Mouse (Mus musculus): ENCODE results near the gene Tmem192. TPM values are rescaled to one million over a fixed set of nuclear protein-coding genes. Genes with fewer than 3 reads are reported as not detected.

Tmem192 gene
- 13.1 and 13.2 TPM in 2 replicates for total RNA-seq (2012; rRNA removed)

GRCm38 (mm10) chr8:64946820-64947697, at the start of gene Tmem192:
Gene Tmem192 (plus strand): TSS chr8:64947185.
- TF ChIP-seq ZC3H11A (IDR thresholded peaks at IDR 0.05; ENCODE audit: borderline replicate concordance, low read depth, low read length): no peak
- Histone ChIP-seq H3K4me1 (ENCODE audit: control insufficient read depth in 2 of 2, insufficient read depth in 2 of 2, low read length in 2 of 2, poor library complexity in 1 of 2) (peaks cover 2 to 7% of the 10 kb centered on the region in 2 experiments; a peak in 2 of 4 replicates), H3K9me3 (ENCODE audit: control insufficient read depth, insufficient read depth, low read depth, low read length) (no peaks in the 10 kb centered on the region), H3K9ac (ENCODE audit: insufficient read depth, low read depth, low read length, poor library complexity, severe bottlenecking) (peak within 1 kb of the TSS; percentile 87), H3K36me3 (ENCODE audit: control insufficient read depth, insufficient read depth, low read length, poor library complexity, severe bottlenecking) (no peaks in the 10 kb centered on the region), H3K27ac (ENCODE audit: insufficient read depth, low read depth, low read length, poor library complexity, severe bottlenecking) (peak within 1 kb of the TSS; percentile 11; the same call in 1 of the 2 replicates), H3K4me3 (ENCODE audit: insufficient read depth in 1 of 2, low read depth in 1 of 2, low read length in 2 of 2, poor library complexity in 1 of 2, severe bottlenecking in 1 of 2) (peak within 1 kb of the TSS; percentile 83 to 92)
- DNase-seq (ENCODE audit: low read depth, low spot score): peak; percentile 70
- in situ Hi-C loops (cut with MboI; ENCODE audit: low sequenced_read_pairs in 2 of 2, unreplicated experiment in 2 of 2): loop anchor here in 1 of 2 experiments (10.0 kb wide), 1 partner anchor 332 kb away; no protein-coding TSS in a partner anchor

- no peaks in the 10 kb centered on the region for H3K4me1 ChIP-seq (ENCODE audit: control insufficient read depth in 2 of 2, insufficient read depth in 2 of 2, low read length in 2 of 2, poor library complexity in 1 of 2)
- H3K9me3 ChIP-seq (ENCODE audit: control insufficient read depth, insufficient read depth, low read depth, low read length): no peaks in the 10 kb centered on the region
- no peaks in the 10 kb centered on the region for H3K36me3 ChIP-seq (ENCODE audit: control insufficient read depth, insufficient read depth, low read length, poor library complexity, severe bottlenecking)
- H3K27ac ChIP-seq (ENCODE audit: insufficient read depth, low read depth, low read length, poor library complexity, severe bottlenecking): no peak overlapping the region
- no peak overlapping the region for H3K9ac ChIP-seq (ENCODE audit: insufficient read depth, low read depth, low read length, poor library complexity, severe bottlenecking)
- DNase-seq (ENCODE audit: low read depth, low spot score): no peak
- in situ Hi-C loops (cut with MboI; ENCODE audit: low sequenced_read_pairs in 2 of 2, unreplicated experiment in 2 of 2): no loop called here
- TF ChIP-seq MAFK (IDR thresholded peaks at IDR 0.05; ENCODE audit: insufficient read depth, low read depth, low read length) (no peak), ZNF384 (IDR thresholded peaks at IDR 0.05; ENCODE audit: low read depth, low read length) (no peak), CHD2 (IDR thresholded peaks at IDR 0.05; ENCODE audit: low read depth, low read length) (no peak), HCFC1 (IDR thresholded peaks at IDR 0.05; ENCODE audit: borderline replicate concordance, insufficient read depth, low read length) (no peak), ZC3H11A (IDR thresholded peaks at IDR 0.05; ENCODE audit: borderline replicate concordance, low read depth, low read length) (no peak)
- H3K4me3 ChIP-seq (ENCODE audit: insufficient read depth in 1 of 2, low read depth in 1 of 2, low read length in 2 of 2, poor library complexity in 1 of 2, severe bottlenecking in 1 of 2): no peak overlapping the region
Measured at GRCm38 (mm10) chr8:64898710-64899109, 48.3 kb upstream of the Tmem192 start.

- H3K9me3 ChIP-seq (ENCODE audit: control insufficient read depth, insufficient read depth, low read depth, low read length): no peaks in the 10 kb centered on the region
- TF ChIP-seq ZC3H11A (IDR thresholded peaks at IDR 0.05; ENCODE audit: borderline replicate concordance, low read depth, low read length): no peak
- TF ChIP-seq ZNF384 (IDR thresholded peaks at IDR 0.05; ENCODE audit: low read depth, low read length): no peak
- TF ChIP-seq MAFK (IDR thresholded peaks at IDR 0.05; ENCODE audit: insufficient read depth, low read depth, low read length): no peak
- no peak for TF ChIP-seq HCFC1 (IDR thresholded peaks at IDR 0.05; ENCODE audit: borderline replicate concordance, insufficient read depth, low read length)
- no peak for TF ChIP-seq CHD2 (IDR thresholded peaks at IDR 0.05; ENCODE audit: low read depth, low read length)
Measured at GRCm38 (mm10) chr8:64900645-64901044, 46.3 kb upstream of the Tmem192 start.

GRCm38 (mm10) chr8:64901527-64902156, 45.3 kb upstream of the Tmem192 start:
- H3K36me3 ChIP-seq (ENCODE audit: control insufficient read depth, insufficient read depth, low read length, poor library complexity, severe bottlenecking): no peaks in the 10 kb centered on the region
- H3K9ac ChIP-seq (ENCODE audit: insufficient read depth, low read depth, low read length, poor library complexity, severe bottlenecking): no peak overlapping the region
- H3K27ac ChIP-seq (ENCODE audit: insufficient read depth, low read depth, low read length, poor library complexity, severe bottlenecking): no peak overlapping the region
- in situ Hi-C loops (cut with MboI; ENCODE audit: low sequenced_read_pairs in 2 of 2, unreplicated experiment in 2 of 2): no loop called here
- no peaks in the 10 kb centered on the region for H3K4me1 ChIP-seq (ENCODE audit: control insufficient read depth in 2 of 2, insufficient read depth in 2 of 2, low read length in 2 of 2, poor library complexity in 1 of 2)
- DNase-seq (ENCODE audit: low read depth, low spot score): no peak
- TF ChIP-seq CHD2 (IDR thresholded peaks at IDR 0.05; ENCODE audit: low read depth, low read length) (no peak), ZNF384 (IDR thresholded peaks at IDR 0.05; ENCODE audit: low read depth, low read length) (no peak), HCFC1 (IDR thresholded peaks at IDR 0.05; ENCODE audit: borderline replicate concordance, insufficient read depth, low read length) (no peak), MAFK (IDR thresholded peaks at IDR 0.05; ENCODE audit: insufficient read depth, low read depth, low read length) (no peak), ZC3H11A (IDR thresholded peaks at IDR 0.05; ENCODE audit: borderline replicate concordance, low read depth, low read length) (no peak)
- H3K4me3 ChIP-seq (ENCODE audit: insufficient read depth in 1 of 2, low read depth in 1 of 2, low read length in 2 of 2, poor library complexity in 1 of 2, severe bottlenecking in 1 of 2): no peak overlapping the region
- H3K9me3 ChIP-seq (ENCODE audit: control insufficient read depth, insufficient read depth, low read depth, low read length): no peaks in the 10 kb centered on the region

More at GRCm38 (mm10) chr8:64900645-64901044, 46.3 kb upstream of the Tmem192 start:
- Histone ChIP-seq H3K4me3 (ENCODE audit: insufficient read depth in 1 of 2, low read depth in 1 of 2, low read length in 2 of 2, poor library complexity in 1 of 2, severe bottlenecking in 1 of 2) (no peak overlapping the region), H3K27ac (ENCODE audit: insufficient read depth, low read depth, low read length, poor library complexity, severe bottlenecking) (no peak overlapping the region), H3K4me1 (ENCODE audit: control insufficient read depth in 2 of 2, insufficient read depth in 2 of 2, low read length in 2 of 2, poor library complexity in 1 of 2) (no peaks in the 10 kb centered on the region), H3K36me3 (ENCODE audit: control insufficient read depth, insufficient read depth, low read length, poor library complexity, severe bottlenecking) (no peaks in the 10 kb centered on the region), H3K9ac (ENCODE audit: insufficient read depth, low read depth, low read length, poor library complexity, severe bottlenecking) (no peak overlapping the region)
- in situ Hi-C loops (cut with MboI; ENCODE audit: low sequenced_read_pairs in 2 of 2, unreplicated experiment in 2 of 2): no loop called here
- DNase-seq (ENCODE audit: low read depth, low spot score): no peak

Data from ES-E14 (cell line).